Mouse (Mus musculus) ES-Bruce4 (cell line): ENCODE results near the gene Ddx6. TPM values are rescaled to one million over a fixed set of nuclear protein-coding genes. Genes with fewer than 3 reads are reported as not detected.

ENCODE experiments used
- H3K27ac ChIP-seq: 2 replicates; pipeline ENCODE4 v1.5.1; 2012; ENCODE audit warnings: low read length, inconsistent platforms; ENCODE audit not compliant: insufficient read depth
- H3K27me3 ChIP-seq: 2 replicates; pipeline ENCODE4 v1.6.1; 2012; ENCODE audit warnings: mild to moderate bottlenecking, low read length, inconsistent platforms; ENCODE audit not compliant: control insufficient read depth, poor library complexity, insufficient read depth, severe bottlenecking
- H3K36me3 ChIP-seq: 2 replicates; pipeline ENCODE4 v1.6.1; 2012; ENCODE audit warnings: inconsistent platforms, mild to moderate bottlenecking, low read length, moderate library complexity; ENCODE audit not compliant: control insufficient read depth, poor library complexity, insufficient read depth, severe bottlenecking
- H3K4me1 ChIP-seq: one replicate; pipeline ENCODE4 v1.8.1; 2011; ENCODE audit warnings: low read length; ENCODE audit not compliant: control insufficient read depth, insufficient read depth
- H3K4me3 ChIP-seq: 2 replicates; pipeline ENCODE4 v1.5.1; 2011; ENCODE audit warnings: low read depth, mild to moderate bottlenecking, low read length
- H3K9ac ChIP-seq: 2 replicates; pipeline ENCODE4 v1.6.1; 2012; ENCODE audit warnings: low read depth, mild to moderate bottlenecking, inconsistent platforms; ENCODE audit not compliant: poor library complexity, severe bottlenecking
- H3K9me3 ChIP-seq: replicated peaks from 2 replicates; pipeline ENCODE4 v1.6.1; 2012; ENCODE audit warnings: mild to moderate bottlenecking, low read length, inconsistent platforms; ENCODE audit not compliant: control insufficient read depth, poor library complexity, insufficient read depth, severe bottlenecking
- CTCF ChIP-seq: IDR thresholded peaks from one replicate; pipeline ENCODE4 v1.8.1; 2011; ENCODE audit warnings: low read depth, low read length
- EP300 ChIP-seq: IDR thresholded peaks from 2 replicates; pipeline ENCODE4 v1.6.1; 2011; ENCODE audit warnings: low read depth, low read length; ENCODE audit not compliant: insufficient read depth
- POLR2A ChIP-seq: IDR thresholded peaks from one replicate; pipeline ENCODE4 v1.8.1; 2011; ENCODE audit warnings: low read length; ENCODE audit not compliant: insufficient read depth
- polyA plus RNA-seq: library from polyadenylated mRNA; stranded (reverse); fragments of >200 nt; gene quantifications from 2 replicates; pipeline ENCODE4 v1.2.4, GENCODE M21; 2011; ENCODE audit warnings: low read depth; ENCODE audit not compliant: missing spikeins, insufficient read depth, insufficient read length

Ddx6 gene
- polyA plus RNA-seq, 1 experiment, result 176 TPM

DNA sequence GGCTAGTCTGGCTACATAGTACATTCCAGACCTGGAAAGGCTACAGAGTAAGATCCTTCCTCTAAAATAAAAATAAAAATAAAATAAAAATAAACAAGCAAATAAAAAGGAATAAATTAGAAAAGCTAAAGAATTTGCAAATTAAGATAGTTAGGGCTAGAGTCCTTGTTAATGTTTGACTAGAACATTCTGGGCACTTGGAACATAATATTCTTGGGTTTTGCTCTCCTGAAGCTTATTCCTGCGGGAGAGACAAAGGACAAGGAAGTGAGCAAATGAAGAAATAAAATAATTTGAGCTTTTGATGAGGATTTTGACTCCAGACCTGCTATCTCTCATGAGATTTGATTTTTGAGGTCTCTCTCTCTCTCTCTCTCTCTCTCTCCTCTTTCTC, 9.2 kb upstream of the Ddx6 start:
- no peak for TF ChIP-seq CTCF
- TF ChIP-seq POLR2A, result no peak
- no peak for TF ChIP-seq EP300
- peaks cover 10% of the 10 kb centered on the region for H3K4me1 ChIP-seq
- no peak overlapping the region for H3K4me3 ChIP-seq
- no peaks in the 10 kb centered on the region for H3K27me3 ChIP-seq
- H3K27ac ChIP-seq, result peak overlapping the region; percentile 95
- no peak overlapping the region for H3K9ac ChIP-seq
- peaks cover 5% of the 10 kb centered on the region; the same call in 1 of the 2 replicates for H3K9me3 ChIP-seq
- no peaks in the 10 kb centered on the region for H3K36me3 ChIP-seq

DNA sequence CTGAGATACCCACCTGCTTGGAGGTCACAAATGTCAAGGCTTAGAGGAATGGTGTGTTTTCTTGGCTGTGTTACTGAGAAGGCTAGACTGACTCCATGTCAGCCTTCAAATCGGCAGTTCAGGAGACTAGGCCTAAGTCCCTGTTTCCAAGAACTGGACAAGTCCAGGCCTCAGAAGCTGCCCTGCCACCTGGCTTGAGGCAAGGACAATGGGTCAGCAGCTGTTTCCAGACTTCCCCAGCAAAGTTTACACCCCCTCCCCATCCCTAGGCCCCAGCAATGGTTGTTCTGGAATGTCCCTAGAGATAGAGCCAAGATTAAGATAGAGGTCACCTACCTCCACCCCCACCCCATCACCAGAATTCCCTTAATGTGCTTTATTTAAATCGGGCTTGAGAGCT, 7.0 kb upstream of the Ddx6 start:
- no peak overlapping the region for H3K4me3 ChIP-seq
- H3K4me1 ChIP-seq, result peaks cover 12% of the 10 kb centered on the region
- no peaks in the 10 kb centered on the region for H3K9me3 ChIP-seq
- no peaks in the 10 kb centered on the region for H3K36me3 ChIP-seq
- H3K27ac ChIP-seq, result peak overlapping the region; percentile 67; the same call in 1 of the 2 replicates
- TF ChIP-seq CTCF (no peak), EP300 (peak; percentile 82)
- no peaks in the 10 kb centered on the region for H3K27me3 ChIP-seq
- no peak overlapping the region for H3K9ac ChIP-seq

DNA sequence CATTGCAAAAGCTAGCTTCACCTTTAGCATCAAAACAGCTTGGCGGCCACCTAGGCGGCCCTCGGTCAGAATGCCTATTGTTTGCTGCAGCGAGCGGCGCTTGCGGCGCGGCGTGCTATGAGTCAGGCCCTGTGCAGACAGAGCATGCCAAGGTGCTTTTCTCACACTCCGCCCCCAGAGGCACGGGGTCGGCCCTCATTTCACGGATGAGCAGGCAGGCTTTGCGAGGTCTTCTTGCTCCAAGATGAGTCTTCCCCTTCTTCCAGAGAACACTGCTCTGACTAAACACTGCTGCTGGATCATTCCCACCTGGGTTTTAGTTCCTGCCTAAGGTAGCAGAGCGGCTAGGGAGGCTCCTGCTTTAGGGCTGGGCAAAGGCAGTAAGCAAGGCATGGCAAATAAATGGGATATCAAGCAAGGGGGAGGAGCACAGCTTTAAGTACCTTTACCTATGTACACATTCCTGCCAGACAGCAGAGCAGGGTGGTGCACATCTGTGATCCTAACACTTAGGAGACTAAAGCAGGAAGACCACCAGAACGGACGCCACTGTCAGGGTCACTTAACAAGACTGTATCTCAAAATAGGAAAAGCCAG, 5.7 kb upstream of the Ddx6 start:
- H3K4me1 ChIP-seq, result peaks cover 12% of the 10 kb centered on the region
- no peaks in the 10 kb centered on the region for H3K9me3 ChIP-seq
- H3K27ac ChIP-seq, result peak overlapping the region; percentile 71
- no peaks in the 10 kb centered on the region for H3K27me3 ChIP-seq
- no peak for TF ChIP-seq CTCF
- TF ChIP-seq EP300, result peak; percentile 66; the same call in 1 of the 2 replicates
- TF ChIP-seq POLR2A, result no peak
- H3K9ac ChIP-seq, result peak overlapping the region; percentile 53
- peak overlapping the region; percentile 37 for H3K4me3 ChIP-seq
- H3K36me3 ChIP-seq, result no peaks in the 10 kb centered on the region

DNA sequence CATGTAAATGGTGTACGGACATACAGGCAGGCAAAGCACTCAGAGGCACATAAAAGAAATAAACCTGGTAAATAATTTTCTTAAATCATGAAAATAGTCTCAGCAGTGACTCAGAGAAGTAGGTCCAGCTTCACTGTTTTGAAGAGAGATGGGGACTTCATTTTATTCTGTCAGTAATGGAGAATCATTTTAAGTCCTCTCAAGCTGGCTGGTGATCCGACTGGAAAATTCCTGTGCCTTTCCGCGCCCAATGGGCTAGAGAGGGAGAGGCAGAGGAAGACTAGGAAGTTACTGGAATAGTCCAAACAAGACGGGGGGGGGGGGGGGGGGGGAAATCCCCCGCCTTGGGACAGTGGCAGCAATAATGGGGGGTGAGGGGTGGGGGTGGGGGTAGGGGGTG, 5.1 kb upstream of the Ddx6 start:
- peak overlapping the region; percentile 53 for H3K9ac ChIP-seq
- TF ChIP-seq EP300, result no peak
- no peak for TF ChIP-seq POLR2A
- no peak for TF ChIP-seq CTCF
- H3K4me3 ChIP-seq, result peak overlapping the region; percentile 37
- no peaks in the 10 kb centered on the region for H3K36me3 ChIP-seq
- peaks cover 12% of the 10 kb centered on the region for H3K4me1 ChIP-seq
- no peaks in the 10 kb centered on the region for H3K9me3 ChIP-seq
- no peaks in the 10 kb centered on the region for H3K27me3 ChIP-seq
- H3K27ac ChIP-seq, result peak overlapping the region; percentile 71

DNA sequence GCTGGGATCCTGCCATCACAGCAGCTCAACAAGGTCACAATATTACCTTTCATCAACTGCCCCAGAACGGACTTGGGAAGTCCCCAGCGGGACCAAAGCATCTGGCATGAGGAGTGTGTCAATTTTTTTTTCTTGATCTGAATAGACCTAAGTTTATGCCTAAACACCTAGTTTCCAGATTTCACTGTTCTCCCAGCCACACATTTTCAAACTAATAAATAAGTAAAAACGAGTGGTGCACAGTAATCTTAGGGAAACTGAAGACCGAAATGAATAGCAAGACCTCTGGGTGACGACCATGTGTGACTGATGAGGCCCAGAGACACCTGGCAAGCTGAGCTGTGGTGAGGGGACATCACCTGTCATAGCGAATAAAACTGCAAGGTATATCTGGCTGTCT, 3.9 kb upstream of the Ddx6 start:
- peaks cover 12% of the 10 kb centered on the region for H3K4me1 ChIP-seq
- H3K4me3 ChIP-seq, result no peak overlapping the region
- H3K36me3 ChIP-seq, result no peaks in the 10 kb centered on the region
- TF ChIP-seq POLR2A (no peak), EP300 (no peak), CTCF (no peak)
- H3K9ac ChIP-seq, result no peak overlapping the region
- H3K27ac ChIP-seq, result peak overlapping the region; percentile 14; the same call in 1 of the 2 replicates
- H3K9me3 ChIP-seq, result no peaks in the 10 kb centered on the region
- H3K27me3 ChIP-seq, result no peaks in the 10 kb centered on the region

GRCm38 (mm10) chr9:44602766-44603165, 1.9 kb upstream of the Ddx6 start:
- H3K4me3 ChIP-seq, result peak overlapping the region; percentile 35
- H3K27ac ChIP-seq, result peak overlapping the region; percentile 72
- peaks cover 9% of the 10 kb centered on the region for H3K36me3 ChIP-seq
- H3K9me3 ChIP-seq, result no peaks in the 10 kb centered on the region
- peak overlapping the region; percentile 99 for H3K9ac ChIP-seq
- H3K4me1 ChIP-seq, result peaks cover 3% of the 10 kb centered on the region
- H3K27me3 ChIP-seq, result no peaks in the 10 kb centered on the region
- TF ChIP-seq EP300 (no peak), POLR2A (no peak), CTCF (no peak)
